Mouse (Mus musculus): ENCODE measurements at regions not wholly inside any gene's neighbourhood (a gene's known extent, or its start where the extent isn't known, plus 50 kb on each side); places are given as distances from the start of the nearest gene placed in this dataset.

DNA sequence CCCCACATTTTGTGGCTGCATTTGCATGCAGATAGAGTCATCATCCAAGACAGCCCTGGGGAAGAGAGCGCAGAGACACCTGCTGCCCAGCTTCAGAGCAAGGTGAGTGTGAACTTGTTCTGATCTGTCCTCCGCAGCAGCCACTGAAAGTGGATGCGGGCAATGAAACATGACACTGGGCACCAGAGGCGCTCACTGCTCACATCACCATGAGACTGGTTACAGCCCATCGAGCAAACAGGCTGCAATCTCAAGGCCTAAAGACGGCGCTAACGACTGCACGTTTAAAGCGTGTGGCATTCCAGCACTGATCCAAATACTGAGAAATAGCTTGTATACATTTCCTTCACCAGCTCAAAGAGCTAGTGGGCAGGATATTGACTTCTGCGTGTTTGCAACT is 65.8 kb downstream of the Barhl2 start:
- no peak for DNase-seq

DNA sequence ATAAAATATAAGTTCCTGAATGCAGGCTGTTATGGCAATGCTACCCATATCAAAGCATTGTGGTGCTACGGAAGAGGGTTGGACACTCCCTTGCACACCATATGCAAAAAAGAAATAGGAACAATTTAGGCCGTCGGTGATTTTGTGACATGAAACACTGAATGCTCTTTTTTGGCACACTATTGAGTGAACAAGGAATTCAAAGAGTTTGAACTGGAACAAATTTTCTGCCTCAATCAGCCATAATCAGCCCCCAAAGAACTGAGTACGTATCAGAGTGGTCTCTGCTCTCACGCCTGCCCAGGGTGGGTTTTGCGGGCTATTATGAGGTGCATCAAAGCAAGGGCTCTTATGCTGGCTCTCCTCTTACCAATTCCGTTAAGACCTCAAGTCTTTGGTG is 71.3 kb downstream of the Barhl2 start:
- no peak for DNase-seq

DNA sequence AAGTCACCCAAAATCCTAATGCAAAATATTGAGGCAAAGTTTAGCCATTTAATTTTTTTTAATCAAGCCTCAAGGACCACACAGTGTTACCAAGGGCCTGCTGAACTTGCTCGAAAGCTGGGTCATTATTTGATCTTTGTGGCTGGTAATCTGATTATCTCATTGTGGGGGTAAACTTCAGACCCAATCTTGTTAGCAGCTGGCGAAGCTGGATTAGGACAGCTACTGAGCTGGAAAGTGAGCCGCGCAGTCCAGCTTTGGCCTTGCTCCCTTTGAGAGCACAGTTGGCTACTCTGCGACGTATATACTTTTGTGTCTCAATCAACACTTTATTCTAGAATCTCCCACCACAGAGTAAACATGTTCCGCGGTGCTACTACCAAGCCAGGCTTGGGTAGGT is 72.1 kb downstream of the Barhl2 start:
- no peak for DNase-seq

DNA sequence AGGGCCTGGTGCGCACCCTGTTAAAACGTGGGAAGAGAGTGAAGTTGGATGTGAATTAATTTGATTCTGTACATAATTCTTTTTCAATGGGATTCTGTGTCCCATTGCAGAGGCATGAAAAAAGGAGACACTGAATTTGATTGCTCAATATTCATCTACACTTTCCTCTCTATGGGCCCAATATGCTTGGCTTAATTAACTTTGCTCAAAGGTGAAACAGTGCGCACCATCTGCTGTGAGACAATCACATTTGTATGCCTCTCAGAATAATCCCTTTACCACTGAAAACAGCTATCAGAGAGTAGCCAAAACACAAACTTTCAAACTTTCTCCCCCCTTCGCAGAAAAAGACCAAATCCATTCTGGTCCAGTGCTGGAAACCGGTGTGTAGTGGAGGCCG is 72.7 kb downstream of the Barhl2 start:
- no peak for DNase-seq

DNA sequence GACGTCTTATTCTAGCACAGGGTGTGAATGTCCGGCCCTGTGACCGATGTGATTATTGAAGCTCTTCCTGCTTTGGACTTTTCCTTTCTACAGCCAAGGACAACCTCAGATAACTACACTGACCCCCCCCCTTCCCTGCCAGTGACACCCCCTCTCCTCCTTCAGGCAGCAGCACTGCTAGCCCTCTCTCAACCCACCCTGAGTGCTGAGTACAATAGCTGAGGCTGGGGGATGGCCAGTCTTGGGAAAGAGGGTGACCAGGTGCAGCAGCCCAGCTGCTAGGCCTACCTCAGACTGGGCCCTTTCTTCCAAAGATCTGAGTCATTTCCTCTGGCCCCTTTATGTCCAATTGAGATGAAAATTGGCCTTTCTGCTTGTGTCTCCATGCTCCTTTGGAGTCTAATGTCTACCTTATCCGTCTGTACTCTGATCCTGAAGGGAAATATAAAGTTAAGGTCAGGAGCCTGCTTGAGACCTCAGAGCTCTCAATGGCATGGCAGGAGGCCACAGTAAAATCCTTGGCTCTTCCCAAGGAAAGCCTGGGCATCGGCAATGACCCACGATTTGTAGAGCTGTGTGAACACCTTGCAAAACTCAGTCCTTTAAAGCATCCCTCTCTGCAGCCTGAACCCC is 73.7 kb downstream of the Barhl2 start:
- no peak for DNase-seq

DNA sequence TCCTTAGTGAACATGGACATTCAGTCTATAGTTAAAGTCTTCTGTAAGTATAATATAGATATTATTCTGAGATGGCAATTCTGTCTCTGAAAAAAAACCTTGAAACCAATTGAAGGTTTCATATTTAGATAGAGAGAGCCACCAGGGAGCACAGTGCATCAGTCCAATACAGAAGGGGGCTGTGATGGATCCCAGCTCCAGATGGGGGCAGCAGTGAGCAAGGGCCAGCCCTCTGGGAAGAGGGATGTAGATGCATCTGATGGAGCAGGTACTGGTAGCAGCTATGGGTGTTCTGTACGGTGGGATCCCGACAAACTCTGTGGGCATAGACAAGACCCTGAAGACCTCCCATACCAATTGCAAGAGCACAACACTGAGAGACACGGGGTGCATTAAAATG is 76.0 kb downstream of the Barhl2 start:
- DNase-seq = no peak

DNA sequence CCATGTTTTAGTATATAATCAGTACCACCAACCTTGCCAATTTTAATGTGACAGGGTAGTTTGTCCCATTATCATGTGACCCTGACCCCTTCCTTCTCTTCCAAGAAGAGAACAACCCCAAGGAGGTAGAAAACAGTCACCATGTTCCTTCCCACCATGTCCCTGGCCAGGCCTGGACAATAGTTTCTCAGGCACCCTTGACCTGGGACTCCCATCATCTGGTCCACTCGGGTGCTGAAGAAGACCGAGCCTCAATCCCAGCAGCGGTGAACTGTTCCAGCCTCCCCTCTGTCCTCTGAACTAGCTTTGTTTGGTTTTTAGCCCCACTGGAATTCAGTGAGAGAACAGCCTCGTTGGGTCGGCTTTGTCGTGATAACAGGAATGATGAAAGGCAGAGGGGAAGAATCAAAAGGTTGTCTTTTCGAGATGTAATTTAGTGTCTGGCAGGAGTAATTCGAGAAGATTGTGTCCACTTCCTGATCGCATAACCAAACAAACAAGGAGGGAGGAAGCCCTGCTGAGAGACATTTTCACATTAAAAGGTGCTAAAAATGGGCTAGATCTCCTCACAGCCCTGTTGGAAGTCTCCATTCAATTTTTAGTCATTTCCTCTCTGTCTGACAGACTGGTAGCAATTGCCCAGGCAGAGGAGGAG is 77.2 kb downstream of the Barhl2 start:
- DNase-seq = no peak

DNA sequence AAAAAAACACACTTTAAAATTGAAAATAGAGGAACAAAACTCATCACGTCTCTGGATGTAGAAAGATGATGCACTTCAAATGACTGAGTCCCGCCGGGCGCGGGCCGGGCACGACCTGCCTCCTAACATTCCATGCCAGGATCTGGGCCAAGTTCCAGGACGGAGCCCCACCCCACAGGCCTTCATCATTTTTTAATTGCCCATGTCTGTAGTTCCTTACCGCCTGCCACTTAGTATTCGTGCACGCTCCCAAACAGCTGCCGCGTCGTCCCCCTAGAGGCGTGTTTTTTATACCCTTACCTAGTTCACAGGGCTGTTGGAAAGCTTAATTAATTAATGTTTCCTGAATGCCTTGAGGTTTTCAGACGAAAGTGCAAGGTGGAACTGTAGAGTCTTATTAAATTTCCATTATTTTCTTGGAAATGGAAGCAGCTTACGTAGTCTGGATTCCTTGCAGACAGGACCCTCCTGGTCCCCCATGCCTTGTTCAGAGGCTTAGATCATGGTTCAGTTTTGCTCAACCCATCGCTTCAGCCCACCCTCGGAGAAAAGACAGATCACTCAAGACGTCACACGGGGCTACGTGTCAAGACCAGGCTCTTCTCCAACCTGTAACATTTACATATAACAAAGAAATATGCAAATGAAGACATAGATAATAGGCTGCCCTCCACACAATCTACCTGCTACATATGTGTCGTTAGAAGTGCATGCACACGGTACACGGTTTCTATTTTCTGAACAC is 81.0 kb downstream of the Barhl2 start:
- DNase-seq = no peak

DNA sequence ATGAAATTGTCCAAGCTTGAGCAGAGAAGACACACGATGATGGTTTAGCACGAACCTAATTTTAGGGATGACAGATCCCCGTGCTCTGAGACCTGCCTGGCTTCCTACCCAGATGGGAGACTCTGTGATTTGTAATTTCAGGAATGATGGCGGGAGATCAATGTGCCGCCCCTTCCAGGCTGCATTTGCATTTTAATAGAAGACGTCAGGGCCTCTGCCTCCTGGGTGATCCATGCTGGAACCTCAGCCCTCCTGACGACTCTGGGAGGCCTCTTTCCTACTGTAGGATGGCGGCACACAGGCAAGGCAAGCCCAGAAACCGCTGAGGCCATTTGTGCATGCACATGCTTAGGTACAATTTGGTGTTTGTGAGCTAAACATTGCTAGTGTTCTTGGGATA is 90.1 kb downstream of the Barhl2 start:
- no peak for DNase-seq

DNA sequence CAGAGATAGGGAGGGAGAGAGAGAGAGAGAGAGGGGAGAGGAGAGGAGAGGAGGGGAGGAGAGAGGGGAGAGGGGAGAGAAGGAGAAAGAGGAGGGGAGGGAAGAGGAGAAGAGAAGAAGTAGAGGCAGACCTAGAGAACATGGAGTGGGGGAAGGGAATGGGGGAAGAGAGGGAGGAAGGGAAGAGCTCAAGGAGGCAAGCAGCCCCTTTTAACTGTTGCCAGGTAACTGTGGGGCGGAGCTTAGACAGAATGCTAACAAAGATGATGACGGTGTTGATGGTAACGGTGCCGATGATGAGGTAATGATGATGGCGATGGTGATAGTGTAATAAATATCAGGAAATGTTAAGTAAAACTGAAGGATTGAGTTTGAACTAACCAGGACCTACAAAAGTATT is 90.7 kb downstream of the Barhl2 start:
- DNase-seq = no peak

DNA sequence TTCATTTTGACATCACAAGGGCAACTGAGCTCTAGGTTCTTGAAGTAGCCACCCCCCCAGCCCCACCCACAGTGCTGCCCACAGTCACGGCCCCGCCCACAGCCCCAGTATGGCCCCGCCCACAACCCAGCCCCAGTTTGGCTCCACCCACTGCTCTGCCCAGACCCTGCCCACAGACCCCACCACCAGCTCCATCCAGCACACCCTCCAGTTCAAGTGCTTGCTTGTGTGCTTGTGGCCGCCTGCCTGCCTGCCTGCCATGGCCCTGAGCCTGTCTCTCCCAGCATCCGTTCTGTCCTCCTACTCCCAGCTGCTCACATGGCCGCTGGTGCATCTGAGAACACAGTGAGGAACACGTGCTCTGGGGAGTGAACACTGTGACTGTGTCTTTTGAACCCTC is 92.0 kb downstream of the Barhl2 start:
- no peak for DNase-seq

DNA sequence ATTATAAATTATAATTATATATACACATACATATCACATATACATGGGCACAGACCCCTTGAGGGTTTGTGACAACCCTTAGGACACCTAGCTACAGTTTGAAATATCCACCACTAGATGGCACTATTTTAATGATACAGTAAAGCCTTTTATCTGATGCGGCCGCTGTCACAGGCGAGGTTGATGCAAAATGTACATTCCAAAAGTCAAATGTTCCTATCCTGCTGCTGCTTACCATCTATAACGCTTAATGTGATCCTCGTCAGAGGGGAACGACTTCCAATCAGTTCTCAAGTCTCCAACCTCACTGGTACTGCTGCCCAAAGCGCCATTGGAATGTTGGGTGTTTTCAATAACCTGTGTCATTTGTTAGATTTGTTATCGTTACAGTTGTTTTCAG is 92.9 kb downstream of the Barhl2 start:
- DNase-seq = no peak

DNA sequence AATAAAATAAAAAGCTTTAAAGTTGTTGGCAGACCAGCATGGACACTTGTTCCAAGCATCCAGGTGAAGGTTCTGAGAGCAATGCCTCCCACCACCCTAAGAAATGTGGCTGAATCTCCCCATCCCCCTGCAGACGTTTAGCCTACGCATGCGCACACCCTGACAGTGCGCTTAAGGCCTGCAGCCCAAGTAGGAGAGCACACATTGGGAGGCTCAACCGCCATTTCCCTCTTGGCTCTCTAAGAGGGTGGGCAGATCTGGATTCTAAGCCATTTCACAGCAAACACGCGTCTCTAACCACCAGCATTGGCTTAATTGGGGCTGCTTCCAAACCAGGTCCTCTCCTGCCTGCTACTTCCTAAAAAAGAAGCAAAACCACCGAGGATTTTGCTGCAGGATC is 106.6 kb downstream of the Barhl2 start:
- DNase-seq = no peak

DNA sequence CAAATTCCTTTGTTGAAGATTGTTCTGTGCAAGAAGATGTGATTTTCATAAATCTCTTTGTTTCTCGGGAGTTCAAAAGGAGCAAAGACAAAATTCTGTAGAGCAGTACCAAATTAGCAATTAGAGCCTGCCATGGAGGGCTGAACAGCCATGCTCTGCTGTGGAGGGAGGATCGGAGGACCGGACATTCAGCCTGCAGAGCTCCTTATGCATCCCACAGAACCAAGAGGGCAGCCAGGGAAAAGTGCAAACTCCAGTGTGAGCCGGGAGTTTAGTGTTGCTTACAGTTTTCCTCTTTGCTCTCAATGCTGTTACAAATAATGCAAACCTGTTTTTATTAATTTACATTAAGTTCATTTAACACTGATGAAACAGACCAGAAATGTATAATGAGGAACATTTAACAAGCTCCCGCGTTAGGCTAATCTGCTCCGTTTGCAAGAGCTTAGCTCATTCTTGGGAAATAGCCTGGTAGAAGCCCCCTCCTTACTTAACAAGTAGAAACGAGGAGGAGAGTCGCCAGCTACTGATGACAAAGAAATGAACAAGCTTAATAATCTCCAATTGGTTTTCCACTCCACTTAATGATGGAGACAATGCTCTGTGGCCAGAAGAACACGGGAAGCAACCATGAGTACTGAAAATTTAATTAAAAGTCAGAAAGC is 108.0 kb downstream of the Barhl2 start:
- DNase-seq = no peak

DNA sequence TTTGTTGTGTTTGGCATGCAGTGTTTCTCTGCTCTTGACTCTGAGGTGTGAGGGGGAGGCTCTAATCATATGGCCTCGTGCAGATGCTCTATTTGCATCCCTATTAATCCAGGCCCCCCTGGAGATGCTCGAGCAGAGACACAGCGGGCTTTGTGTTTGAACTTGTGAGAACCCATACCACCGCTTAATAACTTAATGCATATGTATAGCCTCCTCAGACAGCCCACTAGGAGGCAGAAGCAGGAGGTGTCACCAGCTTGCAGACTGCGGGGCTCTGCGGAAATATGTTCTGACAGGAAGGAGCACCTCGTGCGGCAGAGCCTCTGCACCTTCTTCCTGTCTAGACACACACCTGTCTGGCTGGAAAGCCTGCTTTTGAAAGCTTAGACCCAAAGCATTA is 113.7 kb downstream of the Barhl2 start:
- DNase-seq = no peak

DNA sequence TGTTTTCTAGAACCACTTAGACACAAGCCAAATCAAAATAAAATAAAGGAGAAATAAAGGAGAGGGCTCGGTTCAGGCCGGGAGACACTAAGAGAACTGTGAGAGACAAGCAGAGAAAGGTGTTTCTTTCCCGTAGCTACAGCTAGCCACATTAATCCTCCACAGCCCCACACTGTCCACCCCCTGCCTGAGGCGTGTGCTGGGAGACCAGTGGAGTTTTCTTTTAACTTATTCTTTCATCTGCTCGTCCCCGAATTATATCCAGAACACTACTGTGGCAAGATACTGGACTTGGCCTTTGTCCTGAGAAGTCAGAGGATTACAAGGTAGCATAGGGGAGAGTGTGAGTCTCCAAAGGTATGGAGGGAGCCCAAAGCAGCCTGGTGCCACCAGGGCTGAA is 114.4 kb downstream of the Barhl2 start:
- DNase-seq = no peak

DNA sequence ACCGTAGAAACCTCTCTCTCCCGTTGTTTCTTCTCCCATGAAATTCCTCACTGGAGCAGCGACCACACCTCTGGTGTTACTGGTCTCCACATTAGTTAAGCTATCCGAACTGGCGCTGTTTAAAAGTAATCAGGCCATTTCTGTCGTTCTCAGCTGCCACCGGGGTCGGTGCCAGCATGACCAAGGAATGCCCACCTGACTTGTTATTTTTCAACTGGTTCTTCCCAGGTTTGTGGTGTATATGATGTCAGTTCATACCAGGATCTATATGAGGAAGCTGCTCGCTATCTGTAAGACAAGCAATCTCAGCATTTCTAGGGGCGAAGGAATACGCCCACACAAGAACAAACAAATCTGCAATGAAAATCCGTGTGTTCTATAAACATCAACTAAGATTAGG is 116.6 kb downstream of the Barhl2 start:
- no peak for DNase-seq

DNA sequence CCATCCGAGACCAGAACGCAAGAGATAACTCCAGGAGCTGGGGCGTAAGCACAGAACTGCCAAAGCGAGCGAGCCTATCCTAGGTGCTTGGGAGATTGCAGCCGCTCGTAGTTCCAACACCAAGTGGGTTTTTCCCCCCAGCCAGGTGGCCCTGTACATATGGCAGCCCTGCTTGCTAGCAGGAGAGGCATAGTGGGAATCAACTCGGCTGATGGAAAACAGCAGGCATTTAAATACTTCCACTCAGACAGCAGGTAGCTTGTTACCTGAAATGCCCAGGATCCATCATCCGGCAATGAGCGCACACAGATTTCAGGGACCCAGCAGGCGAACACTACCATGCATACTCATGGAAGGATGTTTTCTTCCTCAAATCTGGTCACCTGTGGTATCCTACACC is 122.3 kb downstream of the Barhl2 start:
- no peak for DNase-seq

DNA sequence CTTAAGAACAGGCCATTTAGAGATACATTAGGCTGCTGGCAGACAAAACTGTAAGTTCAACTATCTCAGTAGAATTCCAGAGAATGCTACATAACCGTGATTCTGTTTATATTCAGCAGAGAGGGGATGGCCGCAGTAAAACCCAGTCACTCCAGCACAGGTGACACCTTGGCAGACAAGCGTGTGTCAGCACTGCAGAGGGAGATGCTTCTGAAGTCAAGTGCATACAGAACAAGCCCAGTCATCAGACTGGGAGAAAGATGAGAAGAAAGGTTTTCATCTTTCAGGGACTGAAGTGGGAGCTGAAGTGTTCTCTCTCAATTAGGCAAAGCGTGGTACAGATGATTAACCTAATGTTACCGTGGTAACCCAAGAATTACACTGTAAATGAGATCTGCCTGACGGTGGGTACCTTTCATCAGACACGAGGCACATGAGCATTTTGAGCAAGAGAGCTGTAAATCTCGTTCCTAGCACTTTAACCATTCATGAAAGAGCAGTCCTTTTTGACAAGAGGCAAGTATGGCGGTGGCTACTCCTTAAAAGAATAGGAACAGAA is 130.3 kb downstream of the Barhl2 start:
- no peak for DNase-seq

DNA sequence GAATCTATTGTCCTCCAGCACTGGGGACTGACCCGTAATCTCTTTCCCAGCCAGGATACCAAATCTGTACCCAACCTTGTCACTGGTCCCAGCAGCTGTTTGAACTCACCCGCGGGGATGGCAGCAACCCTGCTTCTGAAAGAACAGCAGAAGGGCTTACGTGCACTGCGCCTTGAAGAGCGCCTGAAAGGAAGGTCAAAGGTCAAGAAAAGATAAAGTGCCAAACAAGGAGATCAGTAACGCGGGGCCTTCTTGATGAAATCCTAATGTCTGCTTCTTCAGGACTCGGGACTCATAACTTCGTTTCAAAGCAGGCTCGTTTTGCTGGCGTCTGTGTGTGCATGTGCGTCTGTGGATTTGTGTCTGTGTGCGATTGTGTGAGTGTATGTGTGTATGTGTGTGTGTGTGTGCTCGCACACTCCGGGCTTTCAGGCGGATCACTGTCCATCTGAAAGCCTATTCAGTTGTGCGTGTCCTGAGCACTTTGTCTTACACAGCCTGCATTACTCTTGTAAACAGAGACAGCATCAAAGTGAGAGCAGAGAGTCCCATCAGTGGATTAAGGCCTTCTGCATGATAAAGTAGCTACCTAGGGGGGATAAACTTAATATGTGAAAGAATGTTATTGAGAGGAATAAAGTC is 135.3 kb downstream of the Barhl2 start:
- no peak for DNase-seq

DNA sequence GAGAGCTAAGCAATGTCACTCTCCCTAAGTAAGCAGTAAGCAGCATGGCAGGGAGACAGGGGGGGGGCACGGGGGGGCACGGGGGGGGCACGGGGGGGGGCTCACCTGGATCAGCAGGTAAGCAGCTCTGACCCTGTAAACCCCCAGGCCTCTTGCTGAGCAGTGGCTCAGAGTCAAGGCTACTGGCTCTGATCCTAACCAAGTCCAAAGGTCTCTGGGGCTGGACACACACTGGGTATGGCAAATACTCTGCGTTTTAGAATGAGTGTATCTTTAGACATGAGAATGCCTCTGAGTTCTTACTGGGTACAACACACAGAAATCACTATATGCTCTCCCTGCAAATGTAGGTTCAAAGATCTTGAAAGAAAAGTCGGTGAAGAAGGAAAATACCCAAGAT is 136.5 kb downstream of the Barhl2 start:
- DNase-seq = no peak

DNA sequence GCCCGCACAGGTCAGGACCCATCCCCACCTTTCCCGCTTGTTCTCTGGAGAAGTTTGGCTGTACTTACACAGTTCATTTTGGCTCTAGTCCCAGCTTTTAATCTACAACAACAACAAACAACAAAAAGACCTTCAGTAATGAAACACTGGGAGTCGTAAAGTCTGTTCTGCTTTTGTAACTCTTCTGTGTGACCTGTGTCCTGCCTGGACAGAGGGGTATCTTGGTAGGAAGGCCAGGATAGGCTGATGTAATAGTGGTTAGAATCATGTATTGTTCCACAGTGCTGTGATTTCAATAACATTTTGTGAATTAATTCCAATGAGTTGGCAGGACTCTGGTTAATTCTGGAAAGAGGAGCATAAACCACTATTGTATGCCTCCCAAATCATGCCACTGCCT is 136.9 kb downstream of the Barhl2 start:
- no peak for DNase-seq

DNA sequence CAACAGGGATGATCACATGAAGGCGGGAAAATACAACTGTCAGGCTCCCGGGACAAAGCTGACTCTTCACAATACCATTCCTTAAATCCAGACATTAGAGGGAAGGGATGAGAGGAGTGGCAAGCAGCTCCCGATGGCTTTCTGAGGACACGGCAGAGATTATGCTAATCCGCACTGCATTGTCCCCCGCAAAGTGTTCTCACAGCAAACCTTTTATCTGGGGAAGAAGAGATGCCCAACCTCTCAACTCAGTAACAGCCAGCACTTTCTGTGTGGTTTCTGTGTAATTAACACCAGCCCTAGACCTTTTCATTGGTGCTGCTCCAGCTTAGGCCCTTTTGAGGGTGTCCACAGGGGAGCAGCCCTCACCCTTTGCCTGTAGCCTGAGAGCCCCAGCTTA is 137.9 kb downstream of the Barhl2 start:
- no peak for DNase-seq
